Mouse (Mus musculus) E14TG2a.4 (cell line): ENCODE measurements around the gene Slc6a18.

ENCODE experiments used
- CTCF ChIP-seq: conservative IDR thresholded peaks from 2 replicates; pipeline ENCODE4 v1.5.1; 2014; ENCODE audit warnings: low read length
- NANOG ChIP-seq: IDR thresholded peaks from 2 replicates; pipeline ENCODE4 v1.6.1; 2014; ENCODE audit warnings: borderline replicate concordance, low read length, mixed read lengths
- POU5F1 ChIP-seq: IDR thresholded peaks from 2 replicates; pipeline ENCODE4 v1.6.1; 2014; ENCODE audit warnings: low read length, borderline replicate concordance

DNA sequence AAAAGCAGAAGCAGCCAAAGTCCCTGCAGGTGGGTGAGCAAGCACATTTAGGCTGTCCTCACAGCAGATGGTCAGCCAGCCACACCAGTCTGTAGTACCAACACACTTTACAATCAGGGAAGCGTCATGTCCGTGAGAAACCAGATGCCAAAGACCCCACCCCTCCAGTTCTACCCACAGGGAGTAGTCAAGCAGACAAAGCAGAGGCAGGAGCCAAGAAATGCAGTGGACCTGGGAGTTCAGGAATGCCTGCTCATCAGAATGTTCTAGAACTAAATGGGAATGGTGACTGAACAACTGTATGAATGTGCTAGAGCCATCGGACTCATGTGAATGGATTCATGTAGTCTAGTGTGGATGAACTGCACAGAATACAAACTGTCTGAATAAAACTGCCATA lies 9.8 kb upstream of the Slc6a18 start:
- no peak for TF ChIP-seq CTCF
- no peak for TF ChIP-seq NANOG
- TF ChIP-seq POU5F1: no peak
